Mouse (Mus musculus) hindbrain, postnatal 0 days (tissue): Measurements from ENCODE around the gene Nhlrc4. TPM values are rescaled to one million over a fixed set of nuclear protein-coding genes. Genes with fewer than 3 reads are reported as not detected.

ENCODE experiments used
- ATAC-seq: fragments of 200-750 bp; cut with Nextera tagmentation; 2 replicates; pipeline ENCODE4 v1.8.0; 2017; ENCODE audit warnings: mild to moderate bottlenecking, moderate TSS enrichment, moderate library complexity
- DNase-seq: peaks from one replicate; pipeline ENCODE4 v3.0.0-alpha.2; 2015; ENCODE audit warnings: low spot score
- H3K27ac ChIP-seq: fragments of 300-500 bp; sonication (generic); 2 replicates; pipeline ENCODE4 v1.5.1; 2014; ENCODE audit warnings: mild to moderate bottlenecking
- H3K27me3 ChIP-seq: fragments of 300-500 bp; sonication (generic); 2 replicates; pipeline ENCODE4 v1.6.1; 2014; ENCODE audit warnings: low read length, mixed read lengths; ENCODE audit not compliant: insufficient read depth
- H3K36me3 ChIP-seq: fragments of 300-500 bp; sonication (generic); 2 replicates; pipeline ENCODE4 v1.6.1; 2014; ENCODE audit warnings: low read length, mixed read lengths; ENCODE audit not compliant: insufficient read depth
- H3K4me1 ChIP-seq: fragments of 300-500 bp; sonication (generic); 2 replicates; pipeline ENCODE4 v1.6.1; 2014; ENCODE audit warnings: antibody characterized with exemption, low read length, mixed read lengths; ENCODE audit not compliant: insufficient read depth
- H3K4me2 ChIP-seq: fragments of 300-500 bp; sonication (generic); 2 replicates; pipeline ENCODE4 v1.6.1; 2014; ENCODE audit warnings: low read depth, mild to moderate bottlenecking, low read length, moderate library complexity, mixed read lengths
- H3K4me3 ChIP-seq: fragments of 300-500 bp; sonication (generic); 2 replicates; pipeline ENCODE4 v1.5.1; 2014; ENCODE audit warnings: low read length
- H3K9ac ChIP-seq: fragments of 300-500 bp; sonication (generic); replicated peaks from 2 replicates; pipeline ENCODE4 v1.6.1; 2014; ENCODE audit warnings: mild to moderate bottlenecking, low read length, moderate library complexity, mixed read lengths
- H3K9me3 ChIP-seq: fragments of 300-500 bp; sonication (generic); 2 replicates; pipeline ENCODE4 v1.6.1; 2016; ENCODE audit warnings: low read length, mixed read lengths
- CTCF ChIP-seq: IDR thresholded peaks from 2 replicates; pipeline ENCODE4 v1.5.1; 2016; ENCODE audit warnings: antibody characterized with exemption, control low read depth, low read depth
- WGBS: fragments of 180-500 bp; shearing (Covaris S2); extraction: QIAGEN DNeasy Blood & Tissue Kit; methylation state at CpG from one replicate; pipeline ENCODE4 v1.1.7; 2014; 5-methylcytosine and 5-hydroxymethylcytosine counted together
- polyA plus RNA-seq: library from polyadenylated mRNA; unstranded; fragments of >200 nt; fragmentation: Nextera tagmentation; extraction: Ambion mirVana; gene quantifications from 2 replicates; pipeline ENCODE4 v1.2.1, GENCODE M21; 2015
- total RNA-seq: library from RNA; depleted of rRNA; stranded (reverse); fragments of >200 nt; gene quantifications from 2 replicates; pipeline ENCODE4 v1.2.3, GENCODE M21; 2014

The Nhlrc4 gene
- total and polyA plus RNA-seq, 2 experiments from 2014 or later: 0.30 to 0.68 TPM

DNA sequence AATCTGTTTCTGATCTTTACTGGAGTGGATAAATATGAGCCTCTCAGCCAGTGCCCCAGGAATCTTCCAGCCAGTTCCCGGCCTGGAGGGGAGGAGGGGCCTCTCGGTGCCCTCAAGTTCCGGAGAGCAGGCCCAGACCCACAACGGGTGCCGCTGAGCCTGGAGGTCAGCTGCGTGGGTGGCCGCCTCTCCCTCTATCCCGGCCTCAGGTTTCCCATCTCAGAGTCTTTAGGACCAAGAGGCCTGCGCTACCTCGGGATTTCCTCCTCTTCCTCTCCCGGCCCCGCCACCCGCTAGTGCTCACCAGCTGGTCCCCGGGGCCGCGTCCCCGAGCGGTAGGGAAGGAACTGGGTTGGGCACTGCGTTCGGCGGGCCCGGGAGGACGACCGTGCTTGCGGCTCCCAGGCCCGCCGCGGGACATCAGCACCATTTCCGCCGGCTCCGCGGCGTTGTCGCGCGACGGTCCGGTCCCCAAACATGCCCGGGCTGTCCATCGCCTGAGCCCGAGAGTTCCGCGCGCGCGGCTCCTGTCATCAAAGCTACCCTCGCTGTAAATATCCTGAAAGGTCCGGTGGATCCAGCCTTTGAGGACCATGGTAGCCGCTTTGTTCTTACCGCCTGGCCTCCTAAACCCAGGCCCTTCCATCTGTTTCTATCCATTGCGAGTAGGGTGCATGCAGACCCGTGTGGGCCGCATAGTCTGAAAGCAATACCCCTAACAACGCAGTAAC lies 3.1 kb downstream of the Nhlrc4 start:
- DNase-seq: peak; percentile 84
- ATAC-seq: peak; percentile 83
- Histone ChIP-seq H3K9me3 (no peaks in the 10 kb centered on the region), H3K36me3 (peaks cover 3% of the 10 kb centered on the region; the same call in 1 of the 2 replicates), H3K27me3 (no peaks in the 10 kb centered on the region), H3K4me1 (peaks cover 5% of the 10 kb centered on the region), H3K4me2 (peak overlapping the region; percentile 86), H3K4me3 (peak overlapping the region; percentile 70), H3K27ac (peak overlapping the region; percentile 91), H3K9ac (peak overlapping the region; percentile 98)
- TF ChIP-seq CTCF: no peak
- WGBS: 3% methylated on average over 52 of the region's 54 CpGs

DNA sequence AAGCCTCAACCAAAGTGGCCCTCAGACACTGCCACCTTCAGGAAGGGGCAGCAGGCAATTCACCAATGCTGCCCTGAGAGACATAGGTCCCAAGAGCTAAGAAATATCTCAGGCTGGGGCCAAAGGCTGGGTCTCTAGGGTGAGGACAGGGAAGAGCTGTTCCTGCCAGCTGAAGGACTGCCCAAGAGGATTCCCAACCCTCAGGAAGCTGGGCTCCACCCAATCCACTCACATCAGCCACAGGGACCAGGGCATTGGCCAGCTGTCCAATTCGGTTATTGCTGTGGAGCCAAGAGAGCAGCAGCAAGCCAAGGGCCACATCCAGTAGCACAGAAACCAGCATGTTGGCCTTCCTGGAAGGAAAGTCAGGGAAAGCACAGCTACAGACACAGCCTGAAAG lies 10.2 kb downstream of the Nhlrc4 start:
- Histone ChIP-seq H3K27me3 (no peaks in the 10 kb centered on the region), H3K4me1 (no peaks in the 10 kb centered on the region), H3K9ac (no peak overlapping the region), H3K27ac (no peak overlapping the region), H3K4me2 (no peak overlapping the region), H3K36me3 (peaks cover 54% of the 10 kb centered on the region), H3K9me3 (no peaks in the 10 kb centered on the region), H3K4me3 (no peak overlapping the region)
- DNase-seq (no peak), ATAC-seq (no peak)
- WGBS: 81% methylated on average over 1 of the region's 1 CpGs
- no peak for TF ChIP-seq CTCF

DNA sequence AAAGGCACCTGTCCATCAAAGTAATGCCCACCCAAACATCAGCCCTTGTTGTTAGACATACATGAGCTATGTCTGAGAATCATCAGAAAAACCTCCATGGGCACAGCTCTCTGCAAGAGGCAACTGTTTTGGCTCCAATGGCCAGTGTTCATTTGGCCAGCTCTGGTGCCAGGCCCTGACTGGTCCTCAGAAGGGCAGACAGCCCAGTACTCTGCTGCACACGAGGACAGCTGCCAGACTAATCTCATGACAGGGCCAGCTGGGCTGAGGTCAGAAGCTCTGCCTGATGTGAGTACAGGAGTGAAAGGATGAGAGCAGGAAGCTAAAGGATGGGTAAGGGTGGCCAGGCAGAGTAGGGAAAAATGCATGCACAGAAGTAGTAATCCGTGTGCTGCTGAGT lies 19.4 kb downstream of the Nhlrc4 start:
- 61% methylated on average over 2 of the region's 2 CpGs for WGBS
- Histone ChIP-seq H3K27me3 (no peaks in the 10 kb centered on the region), H3K27ac (no peak overlapping the region), H3K9me3 (no peaks in the 10 kb centered on the region), H3K9ac (no peak overlapping the region), H3K4me2 (no peak overlapping the region), H3K4me1 (no peaks in the 10 kb centered on the region), H3K4me3 (no peak overlapping the region), H3K36me3 (peaks cover 24% of the 10 kb centered on the region)
- DNase-seq (peak; percentile 64), ATAC-seq (peak; percentile 61; the same call in 1 of the 2 replicates)
- TF ChIP-seq CTCF: no peak

DNA sequence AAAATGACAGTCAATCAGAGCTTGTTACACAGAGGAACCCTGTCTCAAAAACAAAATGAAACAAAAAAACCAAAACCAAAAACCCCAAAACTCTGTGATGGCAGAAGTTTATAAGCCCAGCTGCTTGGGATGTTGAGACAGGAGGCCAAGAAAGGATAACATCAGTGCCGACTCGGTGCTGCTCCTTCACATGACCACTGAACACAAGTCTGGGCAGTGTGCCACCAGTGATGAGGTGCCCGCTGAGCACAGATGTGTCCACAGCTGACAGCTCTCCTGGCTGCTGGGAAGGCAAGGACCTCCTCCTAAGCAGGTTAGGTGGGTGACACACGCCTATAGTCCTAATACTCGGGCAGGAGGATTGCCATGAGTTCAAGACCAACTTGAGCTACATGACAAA lies 22.6 kb downstream of the Nhlrc4 start:
- DNase-seq: no peak
- no peaks in the 10 kb centered on the region for H3K27me3 ChIP-seq
- peaks cover 10% of the 10 kb centered on the region; the same call in 1 of the 2 replicates for H3K36me3 ChIP-seq
- no peak for ATAC-seq
- H3K4me2 ChIP-seq: no peak overlapping the region
- H3K4me3 ChIP-seq: no peak overlapping the region
- H3K9me3 ChIP-seq: no peaks in the 10 kb centered on the region
- H3K4me1 ChIP-seq: peaks cover 15% of the 10 kb centered on the region
- no peak overlapping the region for H3K9ac ChIP-seq
- H3K27ac ChIP-seq: no peak overlapping the region
- TF ChIP-seq CTCF: no peak
- WGBS: 57% methylated on average over 5 of the region's 5 CpGs

DNA sequence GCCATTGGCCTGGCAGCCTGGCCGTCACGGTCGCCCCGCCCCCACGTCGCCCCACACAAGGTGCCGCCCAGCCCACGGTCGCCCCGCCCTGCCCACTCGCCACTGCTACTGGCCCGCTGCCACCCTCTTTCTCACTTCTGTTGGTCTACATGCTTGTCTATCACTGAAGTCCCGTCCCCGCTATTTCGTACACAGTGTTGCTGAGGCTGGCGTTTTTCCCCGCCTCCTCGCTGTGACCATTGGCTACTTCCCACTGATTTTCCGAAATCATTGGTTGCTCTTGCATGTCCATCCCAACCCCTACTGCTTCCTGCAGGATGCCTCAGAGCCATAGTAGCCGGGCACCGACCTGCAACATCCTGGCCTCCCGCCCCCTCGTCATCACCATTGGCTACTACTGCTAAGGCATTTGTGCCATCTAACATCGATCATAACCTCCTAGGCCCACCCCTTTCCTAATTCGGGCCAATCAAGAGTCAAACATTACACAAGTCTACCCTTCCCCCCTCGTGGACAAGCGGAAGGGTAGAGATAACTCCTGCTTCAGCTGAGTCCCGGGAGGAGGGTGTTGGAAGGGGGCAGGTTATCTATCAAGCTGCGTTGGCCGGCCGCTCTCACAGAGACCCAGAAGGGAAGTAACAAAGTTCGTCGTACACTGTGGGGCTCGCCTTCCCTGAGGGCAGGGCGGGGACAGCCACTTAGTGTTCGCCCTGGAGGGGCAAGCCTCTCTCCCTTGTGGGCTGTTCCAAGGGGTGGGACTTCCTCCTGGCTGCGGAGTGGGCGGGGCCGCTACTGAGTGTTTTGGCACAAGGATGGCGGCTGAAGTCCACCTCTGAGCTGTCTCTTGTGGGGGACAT lies 24.7 kb downstream of the Nhlrc4 start:
- Histone ChIP-seq H3K4me2 (peak overlapping the region; percentile 60), H3K36me3 (0 out of 2 replicates have a peak, but pooled peaks cover 4% of the 10 kb centered on the region), H3K9me3 (no peaks in the 10 kb centered on the region), H3K4me1 (peaks cover 16% of the 10 kb centered on the region), H3K9ac (peak overlapping the region; percentile 45), H3K4me3 (peak overlapping the region; percentile 79), H3K27ac (peak overlapping the region; percentile 92), H3K27me3 (no peaks in the 10 kb centered on the region)
- WGBS: 0% methylated on average over 33 of the region's 40 CpGs
- ATAC-seq (peak; percentile 99), DNase-seq (peak; percentile 100)
- TF ChIP-seq CTCF: peak; percentile 29

DNA sequence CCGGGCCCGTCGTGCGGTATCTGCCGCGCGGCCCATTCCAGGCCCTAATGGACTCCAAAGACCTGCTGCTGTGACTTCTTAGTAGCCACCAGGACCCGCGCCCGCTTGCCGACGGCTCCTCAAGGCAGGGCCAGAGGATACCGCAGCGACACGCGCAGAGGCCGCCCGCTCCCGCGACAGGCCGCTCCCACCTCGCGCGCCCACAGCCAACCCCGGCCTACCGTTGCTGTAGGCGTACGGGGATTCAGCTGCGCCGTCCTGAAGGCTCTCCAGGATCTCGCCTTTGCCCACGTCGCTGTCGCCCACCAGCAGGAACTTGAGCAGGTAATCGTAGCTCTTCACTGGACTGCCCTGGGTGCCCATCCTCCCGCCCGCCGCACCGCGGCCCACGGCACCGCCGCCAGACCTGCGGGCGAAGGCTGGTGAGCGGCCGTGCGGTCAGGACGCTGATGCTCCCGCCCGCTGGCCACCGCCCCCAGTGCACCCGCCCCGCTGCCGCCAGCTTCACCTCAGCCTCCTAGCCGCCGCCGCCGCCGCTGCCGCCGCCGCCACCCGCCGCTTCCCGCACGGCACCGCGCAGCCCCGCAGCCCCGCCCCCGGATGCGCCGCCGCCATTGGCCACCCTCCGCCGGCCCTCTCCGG lies 25.5 kb downstream of the Nhlrc4 start, which contains the start of gene Rab40c:
Rab40c (minus strand) TSS at position 584 of the 642 bp plus-strand sequence.
- Histone ChIP-seq H3K9me3 (no peaks in the 10 kb centered on the region), H3K4me3 (peak within 1 kb of the TSS; percentile 79), H3K27ac (peak within 1 kb of the TSS; percentile 92), H3K27me3 (no peaks in the 10 kb centered on the region), H3K4me2 (peak within 1 kb of the TSS; percentile 60), H3K36me3 (0 out of 2 replicates have a peak, but pooled peaks cover 4% of the 10 kb centered on the region), H3K4me1 (peaks cover 16% of the 10 kb centered on the region), H3K9ac (peak within 1 kb of the TSS; percentile 85)
- no peak for TF ChIP-seq CTCF
- DNase-seq (peak; percentile 52), ATAC-seq (peak; percentile 0; the same call in 1 of the 2 replicates)
- WGBS: under 1% methylated on average over 51 of the region's 78 CpGs
